Comparison of ENCODE assay signal across 13 mouse cellular contexts in the genomic region with DNA sequence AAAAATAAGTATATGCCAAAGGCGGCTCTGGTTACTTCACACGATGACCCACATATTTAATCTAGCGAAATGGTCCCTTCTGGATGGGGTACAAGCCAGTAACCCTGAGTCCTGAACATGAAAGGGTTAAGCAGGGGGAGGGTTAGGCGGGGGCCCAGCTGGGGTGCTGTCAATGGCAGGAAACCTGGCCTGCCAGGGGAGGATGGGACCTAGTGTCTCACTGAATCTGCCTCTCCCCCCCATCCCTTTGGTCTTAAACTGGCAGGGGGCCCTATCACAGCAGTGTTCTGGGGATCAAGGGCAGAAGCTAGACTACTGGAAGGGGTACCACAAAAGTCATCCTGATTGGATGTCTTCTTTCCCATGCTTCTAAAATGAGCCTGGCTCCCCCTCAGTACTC. TPM values are rescaled to one million over a fixed set of nuclear protein-coding genes. Genes with fewer than 3 reads are reported as not detected.
DNase-seq lines count a peak whose midpoint lies in the region; ATAC-seq lines count a peak whose summit lies in the region.
"Had no signal": no experiment of that assay in that cellular context is flagged by ENCODE, and none has a peak within 500 bp of the region (broad histone marks: within the 10 kb centered on the region; RNA-seq: fewer than 3 reads in every experiment).

No protein-coding gene starts in this region.

- ATAC-seq in neural tube, embryonic 12.5 days (ENCODE audit: low FRiP score, low read depth), result no peak
- ATAC-seq in kidney, embryonic 16.5 days (ENCODE audit: low FRiP score, low TSS enrichment), result no peak
- no peak for ATAC-seq in granulocyte monocyte progenitor cell, adult 5-6 weeks (replicated peaks; ENCODE audit: poor library complexity, severe bottlenecking)

- H3K4me2 ChIP-seq in neural tube, embryonic 12.5 days (replicated peaks), result 0 out of 2 replicates have a peak overlapping the region, but pooled peaks have one; percentile 21
- H3K4me2 ChIP-seq in kidney, embryonic 16.5 days (replicated peaks; ENCODE audit: low read depth, low read length), result peak overlapping the region; percentile 20; the same call in 1 of the 2 replicates

- peaks cover 64% of the 10 kb centered on the region for H3K4me1 ChIP-seq in neural tube, embryonic 12.5 days
- peaks cover 49% of the 10 kb centered on the region for H3K4me1 ChIP-seq in kidney, embryonic 16.5 days (ENCODE audit: insufficient read depth, low read length)

- intact Hi-C loops in heart, postnatal 14 days (cut with DNase I), result loop anchor here (10.0 kb wide), 1 partner anchor 219 kb away; no protein-coding TSS in a partner anchor

- H3K36me3 ChIP-seq in neural tube, embryonic 12.5 days, result no peaks in the 10 kb centered on the region
- H3K36me3 ChIP-seq in kidney, embryonic 16.5 days (ENCODE audit: insufficient read depth, low read length), result no peaks in the 10 kb centered on the region
- H3K36me3 ChIP-seq: midbrain, embryonic 12.5 days had no signal

- no peaks in the 10 kb centered on the region for H3K9me3 ChIP-seq in neural tube, embryonic 12.5 days
- no peaks in the 10 kb centered on the region for H3K9me3 ChIP-seq in kidney, embryonic 16.5 days (ENCODE audit: low read length)
- H3K9me3 ChIP-seq: midbrain, embryonic 12.5 days had no signal

- WGBS in neural tube, embryonic 12.5 days, result 14% methylated on average over 4 of the region's 4 CpGs
- WGBS in kidney, embryonic 16.5 days, result 37% methylated on average over 4 of the region's 4 CpGs

- no peak overlapping the region for H3K4me3 ChIP-seq in neural tube, embryonic 12.5 days
- no peak overlapping the region for H3K4me3 ChIP-seq in kidney, embryonic 16.5 days (ENCODE audit: low read length)
- H3K4me3 ChIP-seq: midbrain, embryonic 12.5 days had no signal

- no peak overlapping the region for H3K9ac ChIP-seq in neural tube, embryonic 12.5 days
- H3K9ac ChIP-seq in kidney, embryonic 16.5 days (replicated peaks; ENCODE audit: low read length), result no peak overlapping the region; the same call in 1 of the 2 replicates

- peaks cover 44% of the 10 kb centered on the region for H3K27me3 ChIP-seq in neural tube, embryonic 12.5 days (replicated peaks)
- peaks cover 31% of the 10 kb centered on the region for H3K27me3 ChIP-seq in kidney, embryonic 16.5 days (ENCODE audit: insufficient read depth, low read length)

- DNase-seq in heart, adult 8-10 months (ENCODE audit: low spot score), result peak; percentile 29
- DNase-seq in heart, postnatal 14 days, result no peak
- no peak for DNase-seq in neural tube, embryonic 10.5 days (ENCODE audit: extremely low spot score, low spot score)
- peak; percentile 24 for DNase-seq in retina, postnatal 1 day
- no peak for DNase-seq in gastrocnemius, postnatal 4 days (ENCODE audit: low spot score in 2 of 2)

- H3K27ac ChIP-seq in neural tube, embryonic 12.5 days, result no peak overlapping the region
- H3K27ac ChIP-seq in kidney, embryonic 16.5 days (ENCODE audit: low read length), result peak overlapping the region; percentile 75
- H3K27ac ChIP-seq: midbrain, embryonic 12.5 days had no signal

RNA-seq across cellular contexts. Expression of gene Grrp1, which starts 1.9 kb away (rescaled TPM):
- 1 to 10 TPM; 6.1 to 8.0 (median 7.3) TPM for total RNA-seq in heart, adult 8-10 months (2022)
- total RNA-seq in heart, postnatal 14 days (2021), result 10 to 100 TPM in 1 of 2 experiments, 1 to 10 TPM in 1; 8.6 to 13.8 TPM
- polyA plus RNA-seq in neural tube, embryonic 12.5 days (2016; fragmentation: Nextera tagmentation; extraction: Ambion mirVana), result 9.7 and 10.2 TPM in 2 replicates
- 12.2 and 12.8 TPM in 2 replicates for polyA plus RNA-seq in kidney, embryonic 16.5 days (2015; fragmentation: Nextera tagmentation; extraction: Ambion mirVana)
- total RNA-seq in granulocyte monocyte progenitor cell, adult 5-6 weeks (2014; fragmentation: Nextera tagmentation), result not detected in 2 replicates
- not detected in 2 replicates for total RNA-seq in granulocyte monocyte progenitor cell, adult 5-6 weeks (2017)
- 1 to 10 TPM; 4.5 to 5.7 TPM for total RNA-seq in gastrocnemius, postnatal 4 days (2021)

RNA-seq across cellular contexts. Expression of gene Gm30191, which starts 9.1 kb away (rescaled TPM):
- total RNA-seq in heart, adult 8-10 months (2022), result not detected
- not detected for total RNA-seq in heart, postnatal 14 days (2021)
- 0.33 TPM in 1 of 2 replicates, not detected in the other for polyA plus RNA-seq in neural tube, embryonic 12.5 days (2016; fragmentation: Nextera tagmentation; extraction: Ambion mirVana)
- not detected in 2 replicates for polyA plus RNA-seq in kidney, embryonic 16.5 days (2015; fragmentation: Nextera tagmentation; extraction: Ambion mirVana)
- not detected in 2 replicates for total RNA-seq in granulocyte monocyte progenitor cell, adult 5-6 weeks (2014; fragmentation: Nextera tagmentation)
- not detected in 2 replicates for total RNA-seq in granulocyte monocyte progenitor cell, adult 5-6 weeks (2017)
- not detected for total RNA-seq in gastrocnemius, postnatal 4 days (2021)
- total RNA-seq: gastrocnemius, adult 18-20 months; left cerebral cortex, adult 18-20 months had no signal
- polyA plus RNA-seq: cortical plate, adult 2 months; midbrain, embryonic 12.5 days; urinary bladder, adult 2 months had no signal

RNA-seq across cellular contexts. Expression of gene Zfp593, which starts 10.5 kb away (rescaled TPM):
- total RNA-seq in heart, adult 8-10 months (2022), result 1 to 10 TPM; 3.8 to 4.3 (median 4.0) TPM
- total RNA-seq in heart, postnatal 14 days (2021), result 1 to 10 TPM; 2.4 to 3.3 TPM
- polyA plus RNA-seq in neural tube, embryonic 12.5 days (2016; fragmentation: Nextera tagmentation; extraction: Ambion mirVana), result 18.6 and 18.9 TPM in 2 replicates
- polyA plus RNA-seq in kidney, embryonic 16.5 days (2015; fragmentation: Nextera tagmentation; extraction: Ambion mirVana), result 15.0 and 15.8 TPM in 2 replicates
- total RNA-seq in granulocyte monocyte progenitor cell, adult 5-6 weeks (2014; fragmentation: Nextera tagmentation), result 13.4 and 16.2 TPM in 2 replicates
- total RNA-seq in granulocyte monocyte progenitor cell, adult 5-6 weeks (2017), result 9.4 and 18.7 TPM in 2 replicates
- 1 to 10 TPM; 5.8 to 6.1 TPM for total RNA-seq in gastrocnemius, postnatal 4 days (2021)

RNA-seq across cellular contexts. Expression of gene E130218I03Rik, which starts 12.4 kb away (rescaled TPM):
- total RNA-seq in heart, adult 8-10 months (2022), result not detected
- total RNA-seq in heart, postnatal 14 days (2021), result not detected
- 0.45 and 0.84 TPM in 2 replicates for polyA plus RNA-seq in neural tube, embryonic 12.5 days (2016; fragmentation: Nextera tagmentation; extraction: Ambion mirVana)
- polyA plus RNA-seq in kidney, embryonic 16.5 days (2015; fragmentation: Nextera tagmentation; extraction: Ambion mirVana), result 0.62 and 0.67 TPM in 2 replicates
- not detected in 2 replicates for total RNA-seq in granulocyte monocyte progenitor cell, adult 5-6 weeks (2014; fragmentation: Nextera tagmentation)
- 0.21 and 0.22 TPM in 2 replicates for total RNA-seq in granulocyte monocyte progenitor cell, adult 5-6 weeks (2017)
- total RNA-seq in gastrocnemius, postnatal 4 days (2021), result not detected
- total RNA-seq: left cerebral cortex, adult 18-20 months had no signal
- polyA plus RNA-seq: cortical plate, adult 2 months; urinary bladder, adult 2 months had no signal

RNA-seq across cellular contexts. Expression of gene Cnksr1, which starts 17.7 kb away (rescaled TPM):
- 1 to 10 TPM; 7.5 to 9.2 (median 8.5) TPM for total RNA-seq in heart, adult 8-10 months (2022)
- total RNA-seq in heart, postnatal 14 days (2021), result 1 to 10 TPM; 2.3 to 3.2 TPM
- 0.13 and 0.19 TPM in 2 replicates for polyA plus RNA-seq in neural tube, embryonic 12.5 days (2016; fragmentation: Nextera tagmentation; extraction: Ambion mirVana)
- polyA plus RNA-seq in kidney, embryonic 16.5 days (2015; fragmentation: Nextera tagmentation; extraction: Ambion mirVana), result 9.6 and 10.9 TPM in 2 replicates
- not detected in 2 replicates for total RNA-seq in granulocyte monocyte progenitor cell, adult 5-6 weeks (2014; fragmentation: Nextera tagmentation)
- not detected in 2 replicates for total RNA-seq in granulocyte monocyte progenitor cell, adult 5-6 weeks (2017)
- total RNA-seq in gastrocnemius, postnatal 4 days (2021), result 1 to 10 TPM; 1.8 to 2.3 TPM

Comparison
In these comparisons a context has a peak if more than half of its experiments do, and no peak if none do; other contexts are left out.
1. DNase-seq: peak in heart, adult 8-10 months (single experiment) and retina, postnatal 1 day (single experiment); none in heart, postnatal 14 days (0 of 2), neural tube, embryonic 10.5 days (single experiment) and gastrocnemius, postnatal 4 days (0 of 2).
2. RNA of gene Grrp1, which starts 1.9 kb away (total RNA-seq): 8.6 to 13.8 TPM in heart, postnatal 14 days, 6.1 to 8.0 TPM in heart, adult 8-10 months and 4.5 to 5.7 TPM in gastrocnemius, postnatal 4 days; not detected in granulocyte monocyte progenitor cell, adult 5-6 weeks; every median in the first group is over 4 times any median in the second.